Mouse (Mus musculus) forebrain, embryonic 15.5 days (tissue): ENCODE measurements at regions not wholly inside any gene's neighbourhood (a gene's known extent, or its start where the extent isn't known, plus 50 kb on each side); places are given as distances from the start of the nearest gene placed in this dataset.

Experiments
- ATAC-seq: fragments of 200-750 bp; cut with Nextera tagmentation; replicated peaks from 2 replicates; pipeline ENCODE4 v1.8.0; 2017; ENCODE audit warnings: mild to moderate bottlenecking, moderate TSS enrichment, moderate library complexity
- H3K27ac ChIP-seq: fragments of 300-500 bp; sonication (generic); replicated peaks from 2 replicates; pipeline ENCODE4 v1.5.1; 2015; ENCODE audit warnings: mild to moderate bottlenecking, inconsistent platforms
- H3K27me3 ChIP-seq: fragments of 300-500 bp; sonication (generic); 2 replicates; pipeline ENCODE4 v1.6.1; 2015; ENCODE audit warnings: inconsistent platforms
- H3K36me3 ChIP-seq: fragments of 300-500 bp; sonication (generic); 2 replicates; pipeline ENCODE4 v1.6.1; 2015; ENCODE audit warnings: mild to moderate bottlenecking, inconsistent platforms
- H3K4me1 ChIP-seq: fragments of 300-500 bp; sonication (generic); 2 replicates; pipeline ENCODE4 v1.6.1; 2015; ENCODE audit warnings: inconsistent platforms
- H3K4me2 ChIP-seq: fragments of 300-500 bp; sonication (generic); replicated peaks from 2 replicates; pipeline ENCODE4 v1.6.1; 2015; ENCODE audit warnings: mild to moderate bottlenecking, inconsistent platforms
- H3K4me3 ChIP-seq: fragments of 300-500 bp; sonication (generic); 2 replicates; pipeline ENCODE4 v1.5.1; 2015; ENCODE audit warnings: mild to moderate bottlenecking, inconsistent platforms
- H3K9ac ChIP-seq: fragments of 300-500 bp; sonication (generic); replicated peaks from 2 replicates; pipeline ENCODE4 v1.6.1; 2015; ENCODE audit warnings: mild to moderate bottlenecking, inconsistent platforms
- H3K9me3 ChIP-seq: fragments of 300-500 bp; sonication (generic); 2 replicates; pipeline ENCODE4 v1.6.1; 2016; ENCODE audit warnings: inconsistent platforms
- WGBS: fragments of 180-500 bp; shearing (Covaris S2); methylation state at CpG from one replicate; pipeline ENCODE4 v1.1.7; 2015; ENCODE audit warnings: mixed read lengths; 5-methylcytosine and 5-hydroxymethylcytosine counted together

- Histone ChIP-seq H3K9ac (no peak overlapping the region), H3K4me2 (no peak overlapping the region), H3K4me1 (no peaks in the 10 kb centered on the region), H3K27ac (no peak overlapping the region), H3K4me3 (no peak overlapping the region), H3K27me3 (no peaks in the 10 kb centered on the region), H3K9me3 (no peaks in the 10 kb centered on the region), H3K36me3 (no peaks in the 10 kb centered on the region)
- WGBS: 55% methylated on average over 6 of the region's 6 CpGs
- ATAC-seq: no peak
These were observed 247.5 kb downstream of the Dnajb9 start for GRCm38 (mm10) chr12:43962551-43963120.

- no peaks in the 10 kb centered on the region for H3K4me1 ChIP-seq
- no peaks in the 10 kb centered on the region for H3K9me3 ChIP-seq
- WGBS: 33% methylated on average over 5 of the region's 5 CpGs
- H3K4me2 ChIP-seq: no peak overlapping the region
- H3K4me3 ChIP-seq: no peak overlapping the region
- H3K27ac ChIP-seq: no peak overlapping the region
- H3K27me3 ChIP-seq: no peaks in the 10 kb centered on the region
- H3K36me3 ChIP-seq: no peaks in the 10 kb centered on the region
- no peak overlapping the region for H3K9ac ChIP-seq
- no peak for ATAC-seq
These were observed 285.9 kb downstream of the Dnajb9 start for GRCm38 (mm10) chr12:43924228-43924627.

GRCm38 (mm10) chr12:43920396-43920795, 289.7 kb downstream of the Dnajb9 start:
- 0 out of 2 replicates have a peak, but pooled peaks have one; percentile 23 for ATAC-seq
- no peak overlapping the region for H3K4me2 ChIP-seq
- 59% methylated on average over 4 of the region's 4 CpGs for WGBS
- no peaks in the 10 kb centered on the region for H3K27me3 ChIP-seq
- no peaks in the 10 kb centered on the region for H3K9me3 ChIP-seq
- no peaks in the 10 kb centered on the region for H3K36me3 ChIP-seq
- H3K4me3 ChIP-seq: no peak overlapping the region
- no peaks in the 10 kb centered on the region for H3K4me1 ChIP-seq
- H3K9ac ChIP-seq: no peak overlapping the region
- H3K27ac ChIP-seq: no peak overlapping the region

GRCm38 (mm10) chr12:43919114-43919513, 291.0 kb downstream of the Dnajb9 start:
- H3K27ac ChIP-seq: no peak overlapping the region

GRCm38 (mm10) chr12:43916779-43917178, 293.3 kb downstream of the Dnajb9 start:
- no peaks in the 10 kb centered on the region for H3K9me3 ChIP-seq
- H3K27ac ChIP-seq: no peak overlapping the region
- no peak for ATAC-seq
- no peak overlapping the region for H3K9ac ChIP-seq
- H3K4me2 ChIP-seq: no peak overlapping the region
- no peaks in the 10 kb centered on the region for H3K36me3 ChIP-seq
- H3K4me3 ChIP-seq: no peak overlapping the region
- no peaks in the 10 kb centered on the region for H3K4me1 ChIP-seq
- no peaks in the 10 kb centered on the region for H3K27me3 ChIP-seq

More at GRCm38 (mm10) chr12:43919114-43919513, 291.0 kb downstream of the Dnajb9 start:
- Histone ChIP-seq H3K4me3 (no peak overlapping the region), H3K4me2 (no peak overlapping the region), H3K9ac (no peak overlapping the region), H3K36me3 (no peaks in the 10 kb centered on the region), H3K27me3 (no peaks in the 10 kb centered on the region), H3K4me1 (no peaks in the 10 kb centered on the region), H3K9me3 (no peaks in the 10 kb centered on the region)
- WGBS: 78% methylated on average over 3 of the region's 3 CpGs
- no peak for ATAC-seq

GRCm38 (mm10) chr12:43899273-43899672, 310.9 kb downstream of the Dnajb9 start:
- Histone ChIP-seq H3K4me3 (no peak overlapping the region), H3K9me3 (no peaks in the 10 kb centered on the region), H3K4me1 (no peaks in the 10 kb centered on the region), H3K27me3 (no peaks in the 10 kb centered on the region), H3K4me2 (no peak overlapping the region), H3K27ac (no peak overlapping the region), H3K9ac (no peak overlapping the region), H3K36me3 (no peaks in the 10 kb centered on the region)
- WGBS: 93% methylated on average over 3 of the region's 3 CpGs
- no peak for ATAC-seq

GRCm38 (mm10) chr12:43885596-43885995, 324.5 kb downstream of the Dnajb9 start:
- WGBS: 41% methylated on average over 3 of the region's 3 CpGs
- H3K4me1 ChIP-seq: peaks cover 4% of the 10 kb centered on the region; the same call in 1 of the 2 replicates
- H3K9ac ChIP-seq: no peak overlapping the region
- H3K36me3 ChIP-seq: no peaks in the 10 kb centered on the region
- ATAC-seq: no peak
- no peak overlapping the region for H3K4me3 ChIP-seq
- no peaks in the 10 kb centered on the region for H3K9me3 ChIP-seq
- no peaks in the 10 kb centered on the region for H3K27me3 ChIP-seq
- no peak overlapping the region for H3K4me2 ChIP-seq
- no peak overlapping the region for H3K27ac ChIP-seq

GRCm38 (mm10) chr12:43860479-43860878, 349.6 kb downstream of the Dnajb9 start:
- WGBS: 92% methylated on average over 1 of the region's 1 CpGs
- H3K9ac ChIP-seq: no peak overlapping the region
- no peaks in the 10 kb centered on the region for H3K36me3 ChIP-seq
- ATAC-seq: no peak
- H3K27ac ChIP-seq: no peak overlapping the region
- H3K4me1 ChIP-seq: no peaks in the 10 kb centered on the region
- no peak overlapping the region for H3K4me2 ChIP-seq
- H3K4me3 ChIP-seq: no peak overlapping the region
- no peaks in the 10 kb centered on the region for H3K27me3 ChIP-seq
- no peaks in the 10 kb centered on the region for H3K9me3 ChIP-seq

GRCm38 (mm10) chr12:43856370-43856769, 353.8 kb downstream of the Dnajb9 start:
- no peak overlapping the region for H3K4me3 ChIP-seq
- WGBS: 81% methylated on average over 4 of the region's 4 CpGs
- no peak for ATAC-seq

GRCm38 (mm10) chr12:43852246-43852645, 357.9 kb downstream of the Dnajb9 start:
- ATAC-seq: no peak
- H3K27ac ChIP-seq: no peak overlapping the region
- no peak overlapping the region for H3K4me2 ChIP-seq
- no peaks in the 10 kb centered on the region for H3K4me1 ChIP-seq
- no peaks in the 10 kb centered on the region for H3K9me3 ChIP-seq
- H3K27me3 ChIP-seq: no peaks in the 10 kb centered on the region
- H3K4me3 ChIP-seq: no peak overlapping the region
- no peak overlapping the region for H3K9ac ChIP-seq
- no peaks in the 10 kb centered on the region for H3K36me3 ChIP-seq

More at GRCm38 (mm10) chr12:43856370-43856769, 353.8 kb downstream of the Dnajb9 start:
- H3K4me1 ChIP-seq: no peaks in the 10 kb centered on the region
- no peaks in the 10 kb centered on the region for H3K9me3 ChIP-seq
- no peaks in the 10 kb centered on the region for H3K27me3 ChIP-seq
- H3K9ac ChIP-seq: no peak overlapping the region
- no peak overlapping the region for H3K4me2 ChIP-seq
- H3K36me3 ChIP-seq: no peaks in the 10 kb centered on the region
- H3K27ac ChIP-seq: no peak overlapping the region

- Histone ChIP-seq H3K4me3 (no peak overlapping the region), H3K9ac (no peak overlapping the region), H3K9me3 (no peaks in the 10 kb centered on the region), H3K27me3 (no peaks in the 10 kb centered on the region), H3K4me2 (no peak overlapping the region), H3K4me1 (no peaks in the 10 kb centered on the region), H3K27ac (no peak overlapping the region), H3K36me3 (no peaks in the 10 kb centered on the region)
- WGBS: 72% methylated on average over 4 of the region's 4 CpGs
- ATAC-seq: no peak
These were observed 358.7 kb downstream of the Dnajb9 start for GRCm38 (mm10) chr12:43851264-43852009.

GRCm38 (mm10) chr12:43843907-43844537, 366.1 kb downstream of the Dnajb9 start:
- Histone ChIP-seq H3K27me3 (no peaks in the 10 kb centered on the region), H3K9me3 (no peaks in the 10 kb centered on the region), H3K4me1 (no peaks in the 10 kb centered on the region), H3K27ac (no peak overlapping the region), H3K9ac (no peak overlapping the region), H3K4me3 (no peak overlapping the region), H3K36me3 (no peaks in the 10 kb centered on the region), H3K4me2 (no peak overlapping the region)
- 0 out of 2 replicates have a peak, but pooled peaks have one; percentile 23 for ATAC-seq
- 18% methylated on average over 5 of the region's 5 CpGs for WGBS
